Mouse (Mus musculus): Measurements from ENCODE around the gene Pde6c.

The Pde6c gene

DNA sequence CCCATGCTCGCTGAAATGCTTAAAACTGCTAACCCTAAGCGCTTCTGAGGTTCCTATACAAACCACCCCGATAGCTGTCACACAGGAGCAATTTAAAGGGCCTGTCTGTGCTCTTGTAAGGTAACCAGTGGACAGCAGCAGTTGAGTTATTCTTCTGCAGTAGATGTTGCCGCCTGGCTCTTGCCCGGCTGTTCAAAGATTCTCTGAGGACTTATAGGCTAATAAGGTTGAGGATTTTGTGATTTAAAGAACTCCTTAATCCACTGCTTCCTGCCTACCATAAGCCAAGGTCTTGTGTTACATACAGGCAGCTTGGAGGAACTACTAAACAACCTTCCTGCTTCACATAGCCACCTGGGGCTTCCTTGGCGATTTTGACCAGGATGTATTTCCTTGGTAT is at the start of gene Pde6c:
TSS of gene Pde6c (plus strand) at position 301 of the 400 bp plus-strand sequence.
- in situ Hi-C loops (cut with MboI): no loop called here

DNA sequence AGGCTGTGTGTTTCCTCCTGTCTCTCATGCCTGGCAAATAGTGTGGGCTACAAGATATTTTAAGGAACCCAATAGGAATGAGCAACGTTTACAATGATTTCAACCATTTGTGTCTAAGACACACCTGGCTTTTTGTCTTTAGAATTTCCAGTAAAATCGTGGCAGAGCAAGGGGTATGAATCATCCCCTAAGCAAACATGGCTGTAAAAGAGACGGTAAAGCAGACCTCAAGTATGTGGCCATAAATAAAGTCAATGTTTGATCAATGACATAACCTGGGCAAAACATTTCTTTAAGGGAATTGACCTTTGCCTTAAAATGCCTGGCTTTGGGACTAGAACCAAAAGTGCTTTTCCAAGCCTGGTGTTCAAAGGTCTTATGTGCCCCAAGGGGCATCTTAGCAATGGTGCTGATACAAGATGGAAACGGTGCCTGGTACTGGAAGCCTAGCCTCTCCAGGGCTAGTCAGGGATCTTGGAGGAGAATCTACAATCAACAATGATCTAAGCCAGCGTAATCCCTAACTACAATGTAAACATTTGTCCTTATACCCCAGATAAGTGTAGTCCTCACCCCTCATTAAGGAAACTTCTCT is 49.6 kb upstream of the Pde6c start:
- in situ Hi-C loops (cut with MboI): no loop called here

DNA sequence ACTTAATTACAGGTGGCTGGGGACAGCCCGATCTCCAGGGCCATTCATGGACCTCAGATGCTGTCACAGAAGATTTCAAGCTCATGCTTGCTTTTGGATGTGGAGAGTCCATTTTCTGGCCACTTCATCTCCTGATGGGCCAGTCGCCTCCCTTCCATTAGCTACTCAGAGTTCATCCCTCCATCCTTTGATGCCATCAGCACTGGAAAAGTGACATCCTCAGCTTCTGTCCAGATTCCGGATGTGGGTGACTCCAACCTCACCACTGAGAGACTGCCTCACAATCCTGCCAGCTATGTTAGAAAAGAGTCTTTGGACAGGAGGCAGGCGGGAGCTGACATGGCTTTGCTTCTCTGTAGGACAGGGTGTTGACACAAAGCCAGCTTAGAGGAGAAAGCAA is 46.7 kb upstream of the Pde6c start:
- in situ Hi-C loops (cut with MboI): no loop called here

DNA sequence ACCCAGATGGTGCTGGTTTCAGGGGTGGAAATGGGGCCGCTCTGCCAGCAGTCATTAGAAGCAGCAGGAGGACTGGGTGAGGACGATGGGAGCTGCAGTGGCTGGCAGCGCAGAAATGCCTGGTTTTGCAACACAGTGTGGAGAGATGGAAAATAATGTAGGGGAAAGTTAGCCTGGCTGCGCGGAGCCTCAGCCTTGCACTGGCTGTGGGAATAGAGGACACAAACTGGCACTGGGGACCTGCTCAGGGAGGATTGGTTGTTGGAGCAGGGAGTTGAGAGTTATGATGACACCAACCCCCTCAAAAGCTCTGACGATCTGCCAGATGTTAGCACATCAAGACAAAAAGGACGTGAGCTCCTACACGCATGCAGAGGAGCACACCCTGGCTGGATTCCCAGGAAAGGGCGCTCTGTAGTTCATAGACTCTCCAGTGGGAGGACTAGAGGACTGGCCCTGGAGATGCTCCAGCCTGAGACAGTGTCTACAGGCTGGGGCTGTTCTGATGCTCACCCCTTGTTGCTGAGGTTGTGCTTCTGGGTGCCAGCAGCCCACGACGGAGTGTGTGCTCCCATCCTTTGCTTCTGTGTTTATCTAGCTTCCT is 45.5 kb upstream of the Pde6c start:
- in situ Hi-C loops (cut with MboI): no loop called here

DNA sequence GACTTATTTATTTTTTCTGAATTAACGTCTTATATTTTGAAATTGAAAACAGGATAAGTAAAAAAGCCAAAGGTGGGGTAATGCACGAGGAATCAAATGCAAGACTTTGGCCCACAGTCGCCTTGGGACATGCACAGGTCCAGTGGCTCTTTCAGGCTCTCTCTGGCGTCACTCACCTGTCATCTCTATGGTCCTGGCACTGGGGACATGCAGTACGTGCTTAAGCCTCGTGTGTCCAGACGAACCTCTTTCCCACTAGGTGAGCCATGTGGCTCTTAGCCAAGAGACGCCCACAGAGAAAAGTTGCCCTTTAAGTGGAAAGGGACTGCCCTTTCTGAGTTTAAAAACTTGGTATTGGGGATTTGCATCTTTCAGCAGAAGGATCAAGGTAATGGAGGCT is 43.2 kb upstream of the Pde6c start:
- in situ Hi-C loops (cut with MboI): no loop called here

DNA sequence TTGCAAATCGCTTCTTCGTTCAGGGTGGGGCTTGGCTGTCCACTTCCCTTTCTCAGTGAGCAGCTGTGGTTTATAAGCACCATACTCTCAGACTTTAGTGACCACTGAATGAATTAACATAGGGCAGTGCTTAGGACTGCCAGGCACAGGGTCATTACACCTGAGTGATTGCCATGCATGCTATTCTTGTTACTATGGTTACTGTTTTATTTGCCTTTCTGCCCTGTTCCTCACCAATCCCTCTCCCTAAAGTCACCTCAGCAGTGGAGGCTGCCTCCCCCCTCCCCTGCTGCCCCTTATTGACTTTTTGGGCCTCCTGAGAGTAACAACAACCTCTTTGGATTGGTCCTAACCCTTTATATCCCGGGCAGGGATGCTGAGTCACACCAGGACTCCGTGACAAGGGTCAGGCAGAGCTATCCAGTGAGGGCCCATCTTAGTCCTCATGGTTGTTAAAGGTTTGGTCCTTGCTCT is 41.0 kb upstream of the Pde6c start:
- in situ Hi-C loops (cut with MboI): no loop called here

DNA sequence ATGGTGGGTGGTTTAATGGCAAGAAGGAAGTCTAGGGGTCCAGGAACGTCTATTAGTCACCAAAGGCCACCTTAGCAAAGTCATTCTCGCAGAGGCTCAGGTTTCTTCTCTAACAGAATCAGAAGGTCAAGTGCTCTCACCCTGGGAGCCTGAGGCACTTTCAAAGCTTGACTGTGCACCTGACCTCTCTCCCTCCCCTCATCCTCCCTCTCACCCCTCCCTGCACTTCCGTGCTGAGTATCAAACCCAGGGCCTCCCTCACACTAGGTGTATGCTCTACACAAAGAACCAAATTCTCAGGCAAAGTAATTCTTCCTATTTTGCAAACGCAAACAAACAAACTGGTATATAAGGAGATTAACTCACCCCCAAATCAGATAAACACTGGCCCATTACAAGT is 36.4 kb upstream of the Pde6c start:
- in situ Hi-C loops (cut with MboI): no loop called here

DNA sequence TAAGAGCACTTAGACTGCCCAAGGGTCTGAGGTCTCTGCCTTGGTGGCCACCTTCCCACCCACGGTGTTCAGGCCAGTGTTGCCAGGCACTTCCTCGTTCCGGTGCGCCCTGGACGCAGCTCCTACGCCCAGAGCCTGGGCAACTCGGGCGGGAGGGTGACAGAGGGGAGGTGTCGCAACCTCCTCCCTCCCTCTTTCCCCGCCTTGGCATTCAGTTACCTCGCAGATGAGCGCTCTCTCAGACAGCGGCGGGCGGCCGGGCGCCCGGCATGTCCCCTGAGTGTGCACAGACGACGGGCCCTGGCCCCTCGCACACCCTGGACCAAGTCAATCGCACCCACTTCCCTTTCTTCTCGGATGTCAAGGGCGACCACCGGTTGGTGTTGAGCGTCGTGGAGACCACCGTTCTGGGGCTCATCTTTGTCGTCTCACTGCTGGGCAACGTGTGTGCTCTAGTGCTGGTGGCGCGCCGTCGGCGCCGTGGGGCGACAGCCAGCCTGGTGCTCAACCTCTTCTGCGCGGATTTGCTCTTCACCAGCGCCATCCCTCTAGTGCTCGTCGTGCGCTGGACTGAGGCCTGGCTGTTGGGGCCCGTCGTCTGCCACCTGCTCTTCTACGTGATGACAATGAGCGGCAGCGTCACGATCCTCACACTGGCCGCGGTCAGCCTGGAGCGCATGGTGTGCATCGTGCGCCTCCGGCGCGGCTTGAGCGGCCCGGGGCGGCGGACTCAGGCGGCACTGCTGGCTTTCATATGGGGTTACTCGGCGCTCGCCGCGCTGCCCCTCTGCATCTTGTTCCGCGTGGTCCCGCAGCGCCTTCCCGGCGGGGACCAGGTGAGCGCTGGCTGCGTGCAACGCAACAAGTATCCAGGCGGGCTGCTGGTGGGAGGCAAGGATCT is 35.5 kb upstream of the Pde6c start, which contains the start of gene Ffar4:
TSS of gene Ffar4 (plus strand) at position 214 of the 901 bp plus-strand sequence.
- in situ Hi-C loops (cut with MboI): no loop called here

DNA sequence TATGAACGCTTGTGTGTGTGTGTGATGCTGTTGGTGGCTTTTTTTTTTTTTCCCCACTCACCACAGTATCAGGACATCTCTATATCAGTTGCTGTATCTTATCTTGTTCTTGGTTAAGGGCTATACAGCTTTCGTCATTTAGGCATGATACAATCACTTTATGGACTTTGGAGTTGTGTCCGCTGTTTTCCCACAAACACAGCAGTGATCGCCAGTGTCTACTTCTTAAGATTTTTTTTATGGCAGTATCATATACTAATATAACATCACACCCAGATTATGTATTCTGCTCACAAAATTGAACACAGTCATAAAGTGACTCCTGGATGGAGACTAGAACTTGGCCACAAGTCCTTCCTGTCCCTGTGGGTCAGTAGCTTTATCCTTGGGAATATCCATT is 24.7 kb upstream of the Pde6c start:
- in situ Hi-C loops (cut with MboI): no loop called here

DNA sequence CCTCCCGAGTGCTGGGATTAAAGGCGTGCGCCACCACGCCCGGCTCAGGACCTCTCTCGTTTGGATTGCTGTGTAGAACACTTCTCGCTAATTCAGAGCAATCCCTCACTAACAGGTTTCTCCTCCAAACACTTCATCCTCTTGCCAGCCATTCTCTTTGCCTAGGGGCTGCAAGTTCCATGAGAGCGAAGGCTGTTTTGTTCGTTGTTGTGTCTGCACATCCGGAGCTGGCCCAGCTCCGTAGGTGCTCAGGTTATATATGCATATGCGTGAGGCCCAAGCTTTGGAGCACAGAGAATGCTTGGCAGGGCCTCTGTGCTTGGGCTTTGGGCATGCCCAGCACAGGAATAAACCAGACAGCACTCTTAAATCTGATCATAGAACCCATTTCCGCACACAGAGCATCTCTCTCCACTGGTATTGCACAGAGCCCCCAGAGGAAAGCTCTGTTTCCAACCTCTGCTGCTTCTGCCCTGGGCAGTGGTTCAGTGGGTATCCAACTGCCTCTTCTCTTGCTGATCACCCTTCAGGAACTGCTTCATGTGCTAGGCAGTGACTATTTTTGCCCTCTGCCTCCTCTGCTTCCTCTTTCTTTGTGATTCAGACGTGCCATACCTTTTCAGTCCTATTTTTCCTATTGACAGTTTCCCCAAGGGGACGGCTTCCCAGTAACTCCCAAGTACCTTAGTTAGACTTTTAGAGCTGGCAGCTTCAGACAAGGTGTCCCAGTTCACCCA is 22.9 kb upstream of the Pde6c start:
- in situ Hi-C loops (cut with MboI): no loop called here

DNA sequence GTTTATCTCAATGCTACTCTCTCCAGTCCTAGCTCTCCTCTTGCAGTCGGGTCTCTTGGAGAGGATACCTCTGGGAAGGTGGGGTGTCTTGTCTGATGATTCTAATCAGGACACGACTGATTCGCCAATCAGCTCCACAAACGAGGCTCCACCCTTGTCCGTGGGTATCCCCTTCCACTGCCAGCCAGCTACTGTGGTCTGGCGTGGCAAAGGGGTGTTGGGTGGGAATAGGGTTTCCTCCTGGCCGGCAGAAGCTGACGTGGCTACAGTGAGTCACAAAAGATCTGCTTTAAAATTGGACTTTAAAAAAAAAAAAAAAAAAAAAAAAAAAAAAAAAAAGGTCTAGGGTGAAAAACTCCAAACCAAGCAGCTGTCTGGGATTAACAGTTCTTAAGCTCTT is 21.5 kb upstream of the Pde6c start:
- in situ Hi-C loops (cut with MboI): no loop called here

DNA sequence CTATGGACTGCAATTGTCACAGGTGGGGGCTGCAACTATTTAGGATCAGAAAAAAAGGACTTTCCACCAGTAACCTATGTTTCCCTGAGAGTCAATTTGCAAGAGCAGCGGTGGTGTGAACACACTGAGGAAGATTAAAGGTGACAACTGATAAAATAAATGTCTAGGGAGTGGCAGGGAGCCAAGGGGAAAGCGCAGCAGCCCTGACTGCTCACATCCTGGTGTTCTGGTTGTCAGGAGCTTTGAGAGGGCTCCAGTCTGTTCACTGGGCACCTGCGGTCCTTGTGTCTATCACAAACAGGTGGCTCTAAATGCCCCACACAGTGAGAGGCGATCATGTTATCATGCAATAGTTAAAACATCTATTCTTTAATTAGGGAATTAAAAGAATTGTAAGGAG is 20.0 kb upstream of the Pde6c start:
- in situ Hi-C loops (cut with MboI): no loop called here

DNA sequence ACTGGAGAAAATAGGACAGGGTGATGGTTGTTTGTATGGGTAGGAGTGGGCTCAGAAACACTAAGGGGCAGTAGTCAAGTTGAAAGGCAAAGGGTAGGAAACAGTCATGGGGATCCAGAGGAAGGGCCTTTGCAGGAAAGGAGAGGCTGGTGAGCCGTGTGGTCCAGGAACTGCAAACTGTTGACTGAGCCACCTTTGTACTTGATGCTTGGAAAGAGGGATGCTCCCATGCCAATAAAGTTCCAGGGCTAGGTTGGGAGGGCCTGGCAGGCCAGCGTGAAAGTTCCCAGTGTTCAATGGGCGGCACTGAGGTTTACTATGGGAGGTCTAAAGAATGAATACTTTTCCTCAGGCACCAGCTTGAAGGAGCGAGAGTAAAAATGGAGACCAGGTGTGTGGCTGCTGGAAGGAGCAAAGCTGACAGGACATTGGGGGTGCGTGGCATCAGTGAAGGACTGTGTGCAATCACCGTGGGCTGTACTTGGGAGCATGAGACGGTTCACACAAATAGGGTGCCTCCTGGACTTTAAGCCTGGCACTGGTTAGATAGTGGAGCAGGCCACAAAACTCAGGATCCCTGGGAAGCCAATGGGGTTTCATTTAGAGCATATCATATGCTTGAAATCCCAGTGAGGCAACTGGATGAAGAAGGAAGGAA is 17.6 kb upstream of the Pde6c start:
- in situ Hi-C loops (cut with MboI): no loop called here

DNA sequence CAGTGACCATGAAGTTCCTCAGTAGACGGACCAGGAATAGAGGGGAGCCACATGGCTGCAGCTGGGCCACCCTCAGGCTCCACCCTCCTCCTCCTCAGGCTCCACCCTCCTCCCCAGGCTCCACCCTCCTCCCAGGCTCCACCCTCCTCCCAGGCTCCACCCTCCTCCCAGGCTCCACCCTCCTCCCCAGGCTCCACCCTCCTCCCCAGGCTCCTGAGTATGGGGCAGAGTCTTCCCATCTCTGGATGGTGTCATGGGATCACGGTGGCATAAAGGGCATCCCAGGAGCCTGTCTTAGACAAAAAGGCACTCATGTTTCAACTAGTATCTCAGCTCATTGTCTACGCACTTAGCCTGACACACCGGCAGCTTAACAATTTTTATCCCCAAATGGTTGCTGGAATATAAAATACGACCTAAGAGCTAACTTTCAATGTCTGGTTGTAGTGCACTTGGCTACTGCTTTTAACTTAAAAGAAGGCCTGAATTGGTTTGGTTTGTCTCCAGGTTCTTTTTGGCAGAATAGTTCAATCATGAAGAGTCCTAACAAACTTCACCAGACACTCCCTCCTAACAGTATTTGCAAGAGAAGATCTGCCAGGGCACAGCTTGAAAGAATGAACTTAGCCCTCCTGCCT is 12.3 kb upstream of the Pde6c start:
- in situ Hi-C loops (cut with MboI): no loop called here

DNA sequence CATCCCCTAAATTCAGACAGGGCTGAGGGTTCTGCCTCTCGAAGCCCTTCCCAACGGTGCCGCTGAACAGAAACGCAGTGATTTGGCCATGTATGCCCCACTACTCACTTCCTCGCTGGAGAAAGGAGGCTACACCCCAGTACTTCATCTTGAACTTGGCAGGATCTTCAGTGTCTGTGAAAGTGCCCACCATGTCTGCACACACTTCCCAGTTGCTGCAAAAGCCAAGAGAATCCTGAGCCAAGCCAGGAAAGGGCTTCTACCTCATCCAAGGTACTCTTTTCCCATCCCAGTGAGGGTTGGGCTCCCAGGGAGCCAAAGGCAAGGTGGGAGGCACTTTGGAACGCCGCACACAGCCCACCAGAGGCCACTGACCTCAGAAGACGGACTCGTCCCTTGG is 8.7 kb upstream of the Pde6c start:
- in situ Hi-C loops (cut with MboI): no loop called here

DNA sequence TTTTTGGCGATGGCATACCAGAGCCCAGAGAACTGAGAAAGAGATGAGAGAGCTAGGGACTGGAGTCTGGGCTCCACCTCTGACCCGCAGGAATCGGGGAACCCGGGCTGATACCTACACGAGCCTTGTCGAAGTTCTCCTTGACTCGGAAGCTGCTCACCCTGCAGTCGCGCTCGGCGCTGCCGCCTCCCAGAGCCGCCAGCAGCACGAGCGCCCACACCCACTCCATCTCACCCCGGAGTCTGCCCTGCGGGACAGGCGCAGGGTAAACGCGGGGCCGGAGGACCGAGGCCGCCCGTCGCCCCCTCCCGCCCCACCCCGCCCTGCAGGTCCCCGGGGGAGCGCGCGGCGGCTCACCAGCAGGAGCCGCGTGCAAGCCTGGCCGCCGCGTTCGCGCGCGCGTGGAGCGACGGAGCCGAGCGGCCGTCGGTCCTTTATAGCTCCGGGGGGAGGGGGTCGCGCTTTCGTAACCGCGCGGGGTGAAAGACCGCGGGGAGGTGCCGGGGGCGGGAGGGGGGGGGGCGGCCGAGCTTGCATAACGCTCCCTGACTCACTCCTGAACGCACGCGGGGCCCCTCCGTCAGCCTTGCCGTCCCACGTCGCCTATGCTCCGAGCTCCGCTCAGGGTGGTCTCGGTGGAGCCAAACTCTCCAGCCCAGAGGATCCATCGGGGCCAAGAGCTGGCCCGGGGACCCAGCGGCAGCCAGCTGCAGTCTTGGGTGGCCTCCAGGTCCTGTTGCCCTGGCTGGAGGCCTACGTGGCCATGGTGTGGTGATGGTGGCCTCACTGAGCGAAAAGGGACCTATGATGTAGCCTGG is 8.0 kb upstream of the Pde6c start:
- in situ Hi-C loops (cut with MboI): no loop called here

DNA sequence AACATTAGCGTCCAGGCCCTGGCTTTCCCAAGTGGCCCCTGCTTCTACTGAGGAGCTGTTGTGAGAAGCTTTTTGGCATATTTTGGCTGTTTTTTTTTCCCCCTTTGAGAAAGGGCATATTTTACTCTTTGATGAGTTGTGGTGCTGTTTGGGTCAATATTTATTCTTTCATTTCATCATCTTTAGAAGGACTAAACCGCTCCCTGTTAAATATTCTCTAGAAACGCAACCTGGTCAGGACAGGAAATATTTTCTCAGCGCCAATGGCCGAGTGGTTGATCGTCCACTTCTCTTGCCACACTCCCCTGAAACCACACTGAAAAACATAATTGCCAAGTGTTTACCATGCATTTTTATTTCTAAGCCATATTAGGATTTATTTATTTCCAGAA is 7.4 kb upstream of the Pde6c start, which contains the start of gene Rbp4:
TSS of gene Rbp4 (minus strand) at position 63 of the 392 bp plus-strand sequence.
- in situ Hi-C loops (cut with MboI): no loop called here

DNA sequence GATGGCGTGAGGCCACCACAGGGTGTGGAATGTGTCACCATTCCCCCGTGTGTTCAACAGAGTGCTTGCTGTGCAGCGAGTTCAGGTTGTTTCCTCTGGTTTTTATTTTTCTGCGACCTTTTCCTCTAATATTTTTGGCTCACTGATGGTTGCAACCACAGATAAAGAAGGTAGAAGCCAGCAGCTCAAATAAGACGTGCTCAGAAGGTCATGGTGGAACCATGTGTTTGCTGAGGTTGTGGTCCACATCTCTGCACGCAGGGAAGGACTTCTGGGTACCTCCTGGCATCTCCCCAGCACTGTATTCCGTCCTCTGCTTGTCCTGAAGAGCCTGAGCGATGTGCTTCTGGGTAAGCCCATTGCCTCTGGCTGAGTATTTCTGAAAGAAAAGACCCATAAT is 5.9 kb upstream of the Pde6c start:
- in situ Hi-C loops (cut with MboI): no loop called here

DNA sequence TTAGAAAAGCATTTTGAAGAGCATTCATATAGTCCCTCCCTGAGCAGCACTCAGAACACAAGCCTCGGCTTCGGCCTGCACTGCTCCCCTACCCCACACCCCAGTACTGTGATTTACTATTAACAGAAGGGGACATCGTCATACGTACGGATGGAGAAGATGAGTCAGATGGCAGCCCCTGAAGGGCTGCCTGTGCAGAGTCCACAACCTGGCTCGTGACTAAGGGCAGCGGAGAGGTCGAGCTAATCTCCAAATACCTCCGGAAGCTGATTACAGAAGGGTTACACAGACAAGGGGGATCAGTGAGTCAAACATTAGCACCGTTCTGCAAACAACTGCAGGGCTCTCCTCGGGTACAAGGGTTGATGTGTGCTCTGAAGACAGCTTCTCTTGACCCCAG is 1.4 kb downstream of the Pde6c start:
- in situ Hi-C loops (cut with MboI): no loop called here

DNA sequence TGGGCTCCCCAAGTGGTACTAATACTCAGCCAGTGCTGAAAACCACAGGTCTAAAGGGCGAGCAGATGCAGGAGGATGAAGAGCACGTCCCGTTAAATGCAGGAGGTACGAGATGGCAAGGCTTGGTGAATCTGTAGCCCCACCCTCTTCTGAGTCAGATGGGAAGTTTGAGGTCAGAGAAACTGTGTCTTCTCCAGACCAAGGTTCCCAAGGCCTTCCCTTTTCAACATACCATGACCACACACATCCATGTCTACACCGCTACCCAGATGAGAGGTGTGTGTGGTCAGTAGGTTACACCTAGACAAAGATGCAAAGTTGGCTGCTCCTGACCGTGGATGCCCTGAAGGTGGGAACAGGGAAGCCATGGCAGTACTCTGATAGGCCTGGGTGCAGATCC is 2.2 kb downstream of the Pde6c start:
- in situ Hi-C loops (cut with MboI): no loop called here
